Mouse (Mus musculus) cerebellum, adult 9-10 months (tissue): ENCODE measurements at regions not wholly inside any gene's neighbourhood (a gene's known extent, or its start where the extent isn't known, plus 50 kb on each side); places are given as distances from the start of the nearest gene placed in this dataset.

Experiments used
- DNase-seq: peaks from one replicate; pipeline ENCODE4 v3.0.0; 2022

- no peak for DNase-seq
These were observed 202.7 kb upstream of the Xrcc4 start for GRCm38 (mm10) chr13:90292124-90292523.

- DNase-seq, result no peak
These were observed 191.6 kb upstream of the Xrcc4 start for GRCm38 (mm10) chr13:90280976-90281375.

- DNase-seq, result no peak
These were observed 190.5 kb upstream of the Xrcc4 start for GRCm38 (mm10) chr13:90279786-90280382.

GRCm38 (mm10) chr13:90279355-90279754 lies 189.9 kb upstream of the Xrcc4 start:
- DNase-seq, result no peak

GRCm38 (mm10) chr13:90259071-90259742 lies 169.8 kb upstream of the Xrcc4 start:
- no peak for DNase-seq

- no peak for DNase-seq
These were observed 163.6 kb upstream of the Xrcc4 start for GRCm38 (mm10) chr13:90252981-90253380.

GRCm38 (mm10) chr13:90245997-90246765 lies 156.8 kb upstream of the Xrcc4 start:
- DNase-seq, result no peak

- DNase-seq, result no peak
These were observed 148.9 kb upstream of the Xrcc4 start for GRCm38 (mm10) chr13:90238331-90238730.

GRCm38 (mm10) chr13:90233986-90234385 lies 144.6 kb upstream of the Xrcc4 start:
- DNase-seq, result no peak

- DNase-seq, result no peak
These were observed 144.2 kb upstream of the Xrcc4 start for GRCm38 (mm10) chr13:90233561-90233960.

GRCm38 (mm10) chr13:90229106-90229505 lies 139.7 kb upstream of the Xrcc4 start:
- DNase-seq, result no peak

- no peak for DNase-seq
These were observed 136.8 kb upstream of the Xrcc4 start for GRCm38 (mm10) chr13:90226212-90226611.

GRCm38 (mm10) chr13:90212390-90212789 lies 123.0 kb upstream of the Xrcc4 start:
- no peak for DNase-seq

GRCm38 (mm10) chr13:90207875-90208274 lies 118.5 kb upstream of the Xrcc4 start:
- no peak for DNase-seq
